Mouse (Mus musculus): Measurements from ENCODE around the gene Fndc5.

Gene Fndc5

GRCm38 (mm10) chr4:129124652-129125146 is 12.1 kb upstream of the Fndc5 start:
- DNase-seq (ENCODE audit: low spot score): no peak

GRCm38 (mm10) chr4:129125736-129126451 is 10.9 kb upstream of the Fndc5 start:
- no peak for DNase-seq (ENCODE audit: low spot score)

- no peak for DNase-seq (ENCODE audit: low spot score)
Observed at GRCm38 (mm10) chr4:129128582-129129338, 8.0 kb upstream of the Fndc5 start.

GRCm38 (mm10) chr4:129129387-129129786 is 7.4 kb upstream of the Fndc5 start:
- DNase-seq (ENCODE audit: low spot score): peak; percentile 46

GRCm38 (mm10) chr4:129130149-129130548 is 6.7 kb upstream of the Fndc5 start:
- no peak for DNase-seq (ENCODE audit: low spot score)

- DNase-seq (ENCODE audit: low spot score): peak; percentile 60
Observed at GRCm38 (mm10) chr4:129130755-129131303, 6.0 kb upstream of the Fndc5 start.

- DNase-seq (ENCODE audit: low spot score): peak; percentile 75
Observed at GRCm38 (mm10) chr4:129134799-129135585, 1.8 kb upstream of the Fndc5 start.

GRCm38 (mm10) chr4:129135637-129136036 is 1.2 kb upstream of the Fndc5 start:
- no peak for DNase-seq (ENCODE audit: low spot score)

GRCm38 (mm10) chr4:129136189-129136578 is 615 bp upstream of the Fndc5 start:
- DNase-seq (ENCODE audit: low spot score): no peak

GRCm38 (mm10) chr4:129137392-129138321 is 858 bp downstream of the Fndc5 start:
- no peak for DNase-seq (ENCODE audit: low spot score)

GRCm38 (mm10) chr4:129139642-129140041 is 2.8 kb downstream of the Fndc5 start:
- DNase-seq (ENCODE audit: low spot score): peak; percentile 66

GRCm38 (mm10) chr4:129140808-129141207 is 4.0 kb downstream of the Fndc5 start:
- DNase-seq (ENCODE audit: low spot score): no peak

GRCm38 (mm10) chr4:129141560-129142438 is 5.0 kb downstream of the Fndc5 start:
- peak; percentile 54 for DNase-seq (ENCODE audit: low spot score)

- DNase-seq (ENCODE audit: low spot score): no peak
Observed at GRCm38 (mm10) chr4:129142439-129143045, 5.7 kb downstream of the Fndc5 start.

- DNase-seq (ENCODE audit: low spot score): no peak
Observed at GRCm38 (mm10) chr4:129143509-129143908, 6.7 kb downstream of the Fndc5 start.

- DNase-seq (ENCODE audit: low spot score): no peak
Observed at GRCm38 (mm10) chr4:129144401-129145367, 7.9 kb downstream of the Fndc5 start.

GRCm38 (mm10) chr4:129145411-129145810 is 8.6 kb downstream of the Fndc5 start:
- no peak for DNase-seq (ENCODE audit: low spot score)

- DNase-seq (ENCODE audit: low spot score): no peak
Observed at GRCm38 (mm10) chr4:129145943-129146342, 9.1 kb downstream of the Fndc5 start.
